Mouse (Mus musculus): Measurements from ENCODE around the gene Dap3.
A peak's percentile ranks its signal among the peaks of the same experiment; 100 is the strongest.

DNA sequence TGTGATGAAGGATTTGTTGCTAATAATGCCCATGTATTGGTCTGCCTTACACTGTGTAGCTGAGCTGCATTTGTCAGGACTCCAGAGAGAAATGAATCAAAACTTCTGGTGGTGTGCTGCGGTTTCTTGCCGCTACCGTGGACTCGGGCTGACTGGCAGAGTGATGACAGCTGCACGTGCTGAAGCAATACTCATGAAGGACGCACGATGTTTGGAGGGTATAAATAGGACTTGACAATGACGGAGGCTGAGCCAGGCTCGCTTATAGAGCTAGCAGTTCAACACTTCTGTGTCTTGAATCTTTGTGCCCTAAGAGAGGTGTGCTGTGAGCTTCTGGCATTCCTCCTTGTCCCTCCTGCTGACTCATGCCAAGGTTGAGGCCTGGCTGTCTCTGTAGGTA, 29.6 kb downstream of the Dap3 start:
- TF ChIP-seq ZMIZ1 (IDR thresholded peaks at IDR 0.05; ENCODE audit: low read depth, low read length) (no peak), EP300 (IDR thresholded peaks at IDR 0.05; ENCODE audit: low read depth in 1 of 2, low read length in 2 of 2) (no peak), POLR2A (IDR thresholded peaks at IDR 0.05; ENCODE audit: control insufficient read depth in 1 of 2, insufficient read depth in 1 of 2, low read depth in 1 of 2, low read length in 2 of 2, poor library complexity in 1 of 2) (0 out of 4 replicates have a peak, but pooled peaks of 1 of the 2 experiments have one; percentile 14), JUND (IDR thresholded peaks at IDR 0.05; ENCODE audit: low read depth, low read length) (no peak), E2F4 (IDR thresholded peaks at IDR 0.05; ENCODE audit: borderline replicate concordance, low read depth, low read length) (no peak), SMC3 (IDR thresholded peaks at IDR 0.05; ENCODE audit: low read depth, low read length) (no peak)
